Mouse (Mus musculus) midbrain, embryonic 12.5 days (tissue): ENCODE measurements around the gene Atf4. TPM values are rescaled to one million over a fixed set of nuclear protein-coding genes. Genes with fewer than 3 reads are reported as not detected.

Experiments
- ATAC-seq: fragments of 200-750 bp; cut with Nextera tagmentation; 2 replicates; pipeline ENCODE4 v1.8.0; 2017; ENCODE audit warnings: low read depth, moderate TSS enrichment, moderate library complexity; ENCODE audit not compliant: low FRiP score
- H3K27ac ChIP-seq: fragments of 300-500 bp; sonication (generic); replicated peaks from 2 replicates; pipeline ENCODE4 v1.5.1; 2016; ENCODE audit warnings: mild to moderate bottlenecking
- H3K27me3 ChIP-seq: fragments of 300-500 bp; sonication (generic); 2 replicates; pipeline ENCODE4 v1.6.1; 2016; ENCODE audit warnings: mild to moderate bottlenecking
- H3K36me3 ChIP-seq: fragments of 300-500 bp; sonication (generic); 2 replicates; pipeline ENCODE4 v1.6.1; 2016
- H3K4me1 ChIP-seq: fragments of 300-500 bp; sonication (generic); 2 replicates; pipeline ENCODE4 v1.6.1; 2016
- H3K4me2 ChIP-seq: fragments of 300-500 bp; sonication (generic); replicated peaks from 2 replicates; pipeline ENCODE4 v1.6.1; 2016; ENCODE audit warnings: mild to moderate bottlenecking, moderate library complexity
- H3K4me3 ChIP-seq: fragments of 300-500 bp; sonication (generic); 2 replicates; pipeline ENCODE4 v1.5.1; 2016; ENCODE audit warnings: mild to moderate bottlenecking
- H3K9ac ChIP-seq: fragments of 300-500 bp; sonication (generic); replicated peaks from 2 replicates; pipeline ENCODE4 v1.6.1; 2016; ENCODE audit warnings: mild to moderate bottlenecking, moderate library complexity
- H3K9me3 ChIP-seq: fragments of 300-500 bp; sonication (generic); 2 replicates; pipeline ENCODE4 v1.6.1; 2016; ENCODE audit warnings: mild to moderate bottlenecking
- WGBS: fragments of 180-500 bp; shearing (Covaris S2); methylation state at CpG from one replicate; pipeline ENCODE4 v1.1.7; 2016; 5-methylcytosine and 5-hydroxymethylcytosine counted together
- polyA plus RNA-seq: library from polyadenylated mRNA; unstranded; fragments of >200 nt; fragmentation: Nextera tagmentation; extraction: Ambion mirVana; gene quantifications from 2 replicates; pipeline ENCODE4 v1.2.1, GENCODE M21; 2016

The Atf4 gene
- polyA plus RNA-seq, 1 experiment from 2014 or later, result 134 TPM

DNA sequence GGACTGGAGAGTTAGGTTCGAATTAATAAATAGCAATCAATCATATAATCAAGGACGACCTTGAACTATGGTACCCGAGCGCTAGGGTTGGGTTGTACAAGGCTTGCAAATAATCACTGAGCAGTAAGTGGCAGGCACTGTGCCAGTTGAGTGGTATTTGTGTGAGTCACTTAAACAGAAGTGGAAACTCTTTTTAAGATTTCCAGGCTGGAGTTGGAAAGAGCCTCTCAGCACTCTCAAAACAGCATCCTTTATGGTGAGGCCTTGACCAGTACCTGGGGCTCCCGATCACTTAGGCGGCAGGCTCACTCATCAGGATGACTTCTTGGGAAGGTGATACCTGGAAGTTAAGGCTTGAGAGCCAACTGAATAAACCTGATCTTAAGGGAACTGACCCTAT is 777 bp upstream of the Atf4 start:
- H3K4me3 ChIP-seq, result peak overlapping the region; percentile 99
- 56% methylated on average over 6 of the region's 6 CpGs for WGBS
- H3K4me1 ChIP-seq, result peaks cover 36% of the 10 kb centered on the region
- peaks cover 59% of the 10 kb centered on the region for H3K36me3 ChIP-seq
- peak overlapping the region; percentile 80 for H3K9ac ChIP-seq
- H3K27me3 ChIP-seq, result no peaks in the 10 kb centered on the region
- no peaks in the 10 kb centered on the region for H3K9me3 ChIP-seq
- peak overlapping the region; percentile 96 for H3K4me2 ChIP-seq
- no peak for ATAC-seq
- peak overlapping the region; percentile 98 for H3K27ac ChIP-seq

DNA sequence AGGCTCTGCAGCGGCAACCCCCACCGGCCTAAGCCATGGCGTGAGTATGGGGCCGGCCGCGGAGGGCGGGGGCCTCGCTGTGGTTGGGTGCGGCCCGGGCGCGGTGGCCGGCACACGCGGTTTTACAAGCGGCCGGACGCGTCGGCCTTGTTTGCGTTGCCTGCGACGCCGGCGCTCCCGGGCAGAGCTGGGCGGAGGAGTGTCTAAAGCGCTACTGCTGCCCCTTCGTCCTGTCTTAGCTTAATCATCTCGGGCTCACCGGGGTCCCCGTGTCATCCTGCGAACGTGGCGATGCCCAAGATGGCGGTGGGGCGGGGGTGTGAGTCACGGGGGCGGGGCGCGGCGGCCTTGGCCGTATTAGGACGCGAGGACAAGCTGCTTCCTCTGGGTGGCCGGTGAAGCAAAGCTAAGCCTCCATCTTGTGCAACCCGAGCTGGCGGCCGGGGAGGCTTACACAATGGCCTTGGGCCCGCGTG is 700 bp downstream of the Atf4 start:
- under 1% methylated on average over 51 of the region's 51 CpGs for WGBS

DNA sequence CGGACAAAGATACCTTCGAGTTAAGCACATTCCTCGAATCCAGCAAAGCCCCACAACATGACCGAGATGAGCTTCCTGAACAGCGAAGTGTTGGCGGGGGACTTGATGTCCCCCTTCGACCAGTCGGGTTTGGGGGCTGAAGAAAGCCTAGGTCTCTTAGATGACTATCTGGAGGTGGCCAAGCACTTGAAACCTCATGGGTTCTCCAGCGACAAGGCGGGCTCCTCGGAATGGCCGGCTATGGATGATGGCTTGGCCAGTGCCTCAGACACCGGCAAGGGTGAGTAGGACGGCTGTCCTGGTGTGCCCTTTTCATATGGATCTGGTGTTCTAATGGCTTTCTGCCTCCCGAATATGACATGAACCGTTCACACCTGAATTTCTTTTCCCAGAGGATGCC is 1.3 kb downstream of the Atf4 start:
- H3K27ac ChIP-seq, result peak overlapping the region; percentile 98
- H3K9me3 ChIP-seq, result no peaks in the 10 kb centered on the region
- no peaks in the 10 kb centered on the region for H3K27me3 ChIP-seq
- H3K9ac ChIP-seq, result peak overlapping the region; percentile 100
- WGBS, result 14% methylated on average over 16 of the region's 16 CpGs
- peak overlapping the region; percentile 96 for H3K4me2 ChIP-seq
- peaks cover 36% of the 10 kb centered on the region for H3K4me1 ChIP-seq
- peaks cover 57% of the 10 kb centered on the region for H3K36me3 ChIP-seq
- no peak for ATAC-seq
- peak overlapping the region; percentile 99 for H3K4me3 ChIP-seq

More for the DNA sequence above, 700 bp downstream of the Atf4 start:
- Histone ChIP-seq H3K9me3 (no peaks in the 10 kb centered on the region), H3K27me3 (no peaks in the 10 kb centered on the region), H3K4me3 (peak overlapping the region; percentile 99), H3K9ac (peak overlapping the region; percentile 100), H3K4me1 (peaks cover 36% of the 10 kb centered on the region), H3K36me3 (peaks cover 59% of the 10 kb centered on the region), H3K27ac (peak overlapping the region; percentile 98), H3K4me2 (peak overlapping the region; percentile 96)
- ATAC-seq, result peak; percentile 50

GRCm38 (mm10) chr15:80256656-80257601 is 1.9 kb downstream of the Atf4 start:
- Histone ChIP-seq H3K4me1 (peaks cover 36% of the 10 kb centered on the region), H3K4me3 (peak overlapping the region; percentile 99), H3K9me3 (no peaks in the 10 kb centered on the region), H3K36me3 (peaks cover 52% of the 10 kb centered on the region), H3K4me2 (peak overlapping the region; percentile 96), H3K27me3 (no peaks in the 10 kb centered on the region), H3K27ac (peak overlapping the region; percentile 98), H3K9ac (peak overlapping the region; percentile 100)
- no peak for ATAC-seq
- 65% methylated on average over 12 of the region's 12 CpGs for WGBS

DNA sequence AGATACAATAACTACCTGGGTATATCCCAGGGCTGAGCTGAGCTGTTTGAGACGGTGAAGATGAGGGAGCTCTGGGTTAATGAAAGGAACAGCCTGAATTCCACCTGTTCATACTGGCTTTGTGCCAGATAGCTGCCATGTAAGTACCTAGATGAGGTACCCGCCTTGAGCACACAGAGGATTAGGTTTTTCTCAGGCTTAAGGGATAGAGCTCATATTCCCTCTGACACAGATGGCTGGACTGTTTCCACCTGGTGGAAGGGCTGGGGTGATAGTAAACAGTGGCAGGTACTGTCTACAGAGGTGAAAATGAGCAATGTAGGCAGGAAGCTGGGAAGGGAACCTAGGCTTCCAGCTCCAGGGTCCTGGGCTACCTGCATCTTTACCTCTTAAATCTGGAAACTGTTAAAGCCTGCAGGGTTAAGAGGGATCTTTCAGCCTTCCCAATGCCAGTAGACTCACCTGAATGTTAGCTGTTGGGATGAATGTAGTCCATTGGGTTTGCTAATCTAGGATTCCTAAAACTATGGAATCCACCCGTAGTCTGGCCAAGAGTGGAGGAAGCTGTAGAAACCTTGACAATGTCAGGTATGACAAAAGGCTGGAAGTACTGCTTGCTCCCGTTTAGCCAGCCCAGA is 2.7 kb downstream of the Atf4 start:
- Histone ChIP-seq H3K36me3 (peaks cover 47% of the 10 kb centered on the region), H3K4me3 (peak overlapping the region; percentile 99; the same call in 1 of the 2 replicates), H3K4me2 (peak overlapping the region; percentile 96; the same call in 1 of the 2 replicates), H3K27ac (peak overlapping the region; percentile 98; the same call in 1 of the 2 replicates), H3K9ac (no peak overlapping the region; the same call in 1 of the 2 replicates), H3K27me3 (no peaks in the 10 kb centered on the region), H3K9me3 (no peaks in the 10 kb centered on the region), H3K4me1 (peaks cover 36% of the 10 kb centered on the region)
- 28% methylated on average over 4 of the region's 4 CpGs for WGBS
- no peak for ATAC-seq

- no peak overlapping the region for H3K9ac ChIP-seq
- peaks cover 41% of the 10 kb centered on the region for H3K4me1 ChIP-seq
- peak overlapping the region; percentile 61 for H3K27ac ChIP-seq
- no peaks in the 10 kb centered on the region for H3K27me3 ChIP-seq
- peak overlapping the region; percentile 99; the same call in 1 of the 2 replicates for H3K4me3 ChIP-seq
- H3K36me3 ChIP-seq, result peaks cover 47% of the 10 kb centered on the region
- no peak overlapping the region; the same call in 1 of the 2 replicates for H3K4me2 ChIP-seq
- no peaks in the 10 kb centered on the region for H3K9me3 ChIP-seq
- WGBS, result 71% methylated on average over 11 of the region's 11 CpGs
- no peak for ATAC-seq
Observed at GRCm38 (mm10) chr15:80258240-80259170, 3.5 kb downstream of the Atf4 start.

DNA sequence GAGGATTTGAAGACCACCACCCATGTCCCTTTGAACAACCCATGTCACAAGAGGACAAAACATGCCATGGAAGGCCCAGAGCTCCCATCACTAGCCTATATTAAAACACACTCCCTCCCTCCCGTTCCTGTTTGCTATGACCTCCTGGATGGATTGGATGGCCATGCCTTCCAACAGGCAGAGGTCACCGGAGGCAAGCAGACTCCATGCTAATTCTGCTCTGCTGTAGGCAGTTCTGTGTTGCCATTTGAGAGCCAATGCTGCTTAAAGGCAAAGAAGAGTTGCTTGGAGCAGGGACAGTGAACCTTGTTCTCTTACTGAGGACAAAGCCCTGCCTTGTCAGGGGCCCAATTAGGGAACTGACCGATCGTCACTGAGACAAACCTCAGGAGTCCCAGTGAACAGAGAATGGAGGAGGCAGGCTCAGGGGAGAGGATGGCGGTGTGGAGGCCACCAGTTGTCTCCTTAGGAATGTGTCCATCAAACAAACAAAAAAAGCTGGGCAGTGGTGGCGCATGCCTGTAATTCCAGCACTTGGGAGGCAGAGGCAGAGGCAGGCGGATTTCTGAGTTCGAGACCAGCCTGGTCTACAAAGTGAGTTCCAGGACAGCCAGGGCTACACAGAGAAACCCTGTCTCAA is 4.5 kb downstream of the Atf4 start:
- H3K4me1 ChIP-seq, result peaks cover 33% of the 10 kb centered on the region
- ATAC-seq, result no peak

GRCm38 (mm10) chr15:80260677-80261076 is 5.7 kb downstream of the Atf4 start:
- Histone ChIP-seq H3K36me3 (peaks cover 47% of the 10 kb centered on the region), H3K9me3 (no peaks in the 10 kb centered on the region), H3K27ac (no peak overlapping the region; the same call in 1 of the 2 replicates), H3K4me2 (no peak overlapping the region), H3K4me1 (peaks cover 34% of the 10 kb centered on the region), H3K27me3 (no peaks in the 10 kb centered on the region), H3K4me3 (no peak overlapping the region), H3K9ac (no peak overlapping the region)
- WGBS, result 16% methylated on average over 3 of the region's 3 CpGs
- no peak for ATAC-seq

More for the DNA sequence above, 4.5 kb downstream of the Atf4 start:
- no peak overlapping the region for H3K9ac ChIP-seq
- H3K4me2 ChIP-seq, result no peak overlapping the region
- H3K4me3 ChIP-seq, result no peak overlapping the region
- no peaks in the 10 kb centered on the region for H3K27me3 ChIP-seq
- no peaks in the 10 kb centered on the region for H3K9me3 ChIP-seq
- peaks cover 47% of the 10 kb centered on the region for H3K36me3 ChIP-seq
- 77% methylated on average over 8 of the region's 8 CpGs for WGBS
- H3K27ac ChIP-seq, result peak overlapping the region; percentile 16; the same call in 1 of the 2 replicates

GRCm38 (mm10) chr15:80261100-80261499 is 6.1 kb downstream of the Atf4 start:
- H3K4me3 ChIP-seq, result no peak overlapping the region
- peaks cover 47% of the 10 kb centered on the region for H3K36me3 ChIP-seq
- no peak overlapping the region; the same call in 1 of the 2 replicates for H3K27ac ChIP-seq
- ATAC-seq, result no peak
- no peak overlapping the region for H3K4me2 ChIP-seq
- H3K9me3 ChIP-seq, result no peaks in the 10 kb centered on the region
- H3K27me3 ChIP-seq, result no peaks in the 10 kb centered on the region
- peaks cover 34% of the 10 kb centered on the region for H3K4me1 ChIP-seq
- H3K9ac ChIP-seq, result no peak overlapping the region
- 83% methylated on average over 7 of the region's 7 CpGs for WGBS

DNA sequence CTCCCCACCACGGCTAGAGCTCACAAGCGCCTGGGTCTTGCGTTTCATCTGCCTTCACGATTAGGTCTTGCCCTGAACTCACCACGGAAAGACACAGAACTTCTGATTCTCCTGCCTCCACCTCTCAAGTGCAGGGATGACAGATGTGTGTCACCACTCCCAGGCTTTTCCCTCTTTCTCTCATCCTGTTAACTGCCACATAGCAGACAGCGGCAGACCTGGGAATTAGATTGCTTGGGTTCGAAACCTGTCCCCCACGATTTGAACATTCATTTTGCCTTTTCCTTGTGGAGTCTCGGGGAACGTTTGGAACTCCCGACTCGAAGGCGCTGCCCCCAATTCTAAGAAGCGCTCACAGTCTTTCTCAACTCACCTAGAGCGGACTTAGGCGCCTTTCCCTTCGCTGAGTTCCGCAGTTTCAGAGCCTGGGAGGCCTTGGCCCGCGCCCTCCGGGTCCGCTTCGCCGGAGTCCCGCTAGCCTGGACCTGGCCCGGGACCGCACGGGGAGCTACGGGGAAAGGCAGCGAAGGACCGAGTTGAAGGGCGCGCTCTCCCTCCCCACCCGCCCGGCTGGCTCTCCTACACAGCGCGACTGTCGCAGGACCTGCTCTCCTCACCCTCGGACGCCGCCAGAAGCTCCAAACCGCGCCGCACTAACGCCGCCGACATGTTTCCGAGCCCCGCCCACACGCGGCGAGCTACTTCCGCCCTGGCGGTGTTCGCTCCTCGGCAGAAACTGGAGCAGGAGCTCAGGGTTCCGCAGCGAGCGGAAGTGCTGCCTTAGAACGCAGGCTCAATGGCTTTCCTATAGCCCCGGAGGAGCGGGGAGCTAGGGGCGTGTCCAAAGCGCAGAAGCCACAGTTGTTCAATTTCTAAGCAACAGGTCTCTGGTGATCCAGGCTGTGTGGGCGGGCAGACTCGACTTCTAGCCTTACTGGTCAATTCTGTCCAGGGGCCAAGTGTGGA is 8.9 kb downstream of the Atf4 start, which contains the start of gene Rps19bp1:
Gene Rps19bp1, minus strand, starts transcription at position 706 of the 966 bp plus-strand sequence.
- no peaks in the 10 kb centered on the region for H3K9me3 ChIP-seq
- ATAC-seq, result peak; percentile 87
- 2% methylated on average over 66 of the region's 66 CpGs for whole genome bisulfite sequencing
- peak within 1 kb of the TSS; percentile 75 for H3K9ac ChIP-seq
- H3K27me3 ChIP-seq, result no peaks in the 10 kb centered on the region
- peak within 1 kb of the TSS; percentile 88 for H3K4me2 ChIP-seq
- peak within 1 kb of the TSS; percentile 81 for H3K4me3 ChIP-seq
- peak within 1 kb of the TSS; percentile 56; the same call in 1 of the 2 replicates for H3K27ac ChIP-seq
- H3K36me3 ChIP-seq, result peaks cover 20% of the 10 kb centered on the region
- peaks cover 12% of the 10 kb centered on the region for H3K4me1 ChIP-seq
